Mouse (Mus musculus) heart, adult 2 months (tissue): ENCODE results near the gene Camsap3.

Source experiments
- CTCF ChIP-seq: fragments of 200-600 bp; IDR thresholded peaks from 2 replicates; pipeline ENCODE4 v1.8.1; 2022; ENCODE audit warnings: antibody characterized with exemption, mild to moderate bottlenecking, moderate library complexity
- POLR2A ChIP-seq: fragments of 200-500 bp; IDR thresholded peaks from 2 replicates; pipeline ENCODE4 v1.6.1; 2011; ENCODE audit warnings: mild to moderate bottlenecking, low read depth, low read length, control low read depth; ENCODE audit not compliant: insufficient read depth

GRCm38 (mm10) chr8:3598054-3598453, 11.0 kb downstream of the Camsap3 start:
- TF ChIP-seq POLR2A (no peak), CTCF (no peak)
